Mouse (Mus musculus): ENCODE measurements around the gene Plekhg3. TPM values are rescaled to one million over a fixed set of nuclear protein-coding genes. Genes with fewer than 3 reads are reported as not detected.

Gene Plekhg3
- polyA plus RNA-seq, 1 experiment from 2014 or later, result 10.2 TPM

Small RNA genes lying within 50 kb of the gene (microRNA-seq; reads per million reads assigned to microRNA genes)
- not detected for gene Mir5135

Other genes with a start within 250 kb of the Plekhg3 start
- 4.8 TPM in 2 replicates for gene Akap5, start 206.0 kb upstream of the Plekhg3 start, polyA plus RNA-seq (2015; fragmentation: Nextera tagmentation; extraction: Ambion mirVana)
- gene Zbtb25, start 161.3 kb upstream of the Plekhg3 start, polyA plus RNA-seq (2015; fragmentation: Nextera tagmentation; extraction: Ambion mirVana), result 11.0 and 12.0 TPM in 2 replicates
- gene Zbtb1, start 160.6 kb upstream of the Plekhg3 start, polyA plus RNA-seq (2015; fragmentation: Nextera tagmentation; extraction: Ambion mirVana), result 8.4 and 8.7 TPM in 2 replicates
- gene Hspa2, start 126.7 kb upstream of the Plekhg3 start, polyA plus RNA-seq (2015; fragmentation: Nextera tagmentation; extraction: Ambion mirVana), result 13.6 and 15.3 TPM in 2 replicates
- 3.2 and 3.3 TPM in 2 replicates for gene Ppp1r36, start 113.4 kb upstream of the Plekhg3 start, polyA plus RNA-seq (2015; fragmentation: Nextera tagmentation; extraction: Ambion mirVana)
- 2.9 and 4.3 TPM in 2 replicates for gene Sptb, start 179.7 kb downstream of the Plekhg3 start, polyA plus RNA-seq (2015; fragmentation: Nextera tagmentation; extraction: Ambion mirVana)
- 140 and 149 TPM in 2 replicates for gene Churc1, start 234.6 kb downstream of the Plekhg3 start, polyA plus RNA-seq (2015; fragmentation: Nextera tagmentation; extraction: Ambion mirVana)
- 34.4 and 37.4 TPM in 2 replicates for gene Fntb, start 234.7 kb downstream of the Plekhg3 start, polyA plus RNA-seq (2015; fragmentation: Nextera tagmentation; extraction: Ambion mirVana)

All from stomach, embryonic 16.5 days (tissue).